Mouse (Mus musculus) left cerebral cortex, adult 6 months (tissue): ENCODE data around the gene Obox3. TPM values are rescaled to one million over a fixed set of nuclear protein-coding genes. Genes with fewer than 3 reads are reported as not detected.

Experiments used
- long read RNA-seq, 2 experiments: library from polyadenylated mRNA; unstranded; transcript quantifications; one replicate each; pipeline ENCODE4 v2.0.0; 2019 to 2020
- polyA plus RNA-seq: library from polyadenylated mRNA; unstranded; fragments of <200 nt; fragmentation: Nextera tagmentation; gene quantifications from 2 replicates; pipeline ENCODE4 v1.2.3, GENCODE M21; 2021

Obox3 gene
- not detected in 2 replicates for polyA plus RNA-seq
- long read RNA-seq, experiment 1: 0 reads
- long read RNA-seq, experiment 2: 0 reads

DNA sequence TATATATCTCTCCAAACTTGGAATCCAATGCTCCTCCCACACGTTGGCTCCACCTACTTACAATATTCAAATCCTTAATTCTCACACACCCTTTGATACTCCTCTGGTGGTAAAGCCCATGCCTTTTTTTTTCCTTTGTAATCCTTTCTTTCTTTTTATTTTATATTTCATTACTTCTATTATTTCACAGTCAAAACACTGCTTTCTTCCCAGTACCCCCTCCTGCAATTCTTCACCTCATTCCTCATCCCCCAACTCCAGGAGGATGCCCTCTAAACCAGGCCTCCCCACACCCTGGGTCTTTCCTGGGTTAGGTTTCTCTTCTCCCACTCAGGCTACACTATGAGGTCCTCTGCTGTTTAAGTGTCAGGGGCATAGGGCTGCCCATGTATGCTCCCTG lies at the start of gene Obox3:
Gene Obox3 (minus strand): TSS at position 101 of the 400 bp plus-strand sequence.

Other genes with a start within 250 kb of the Obox3 start
- not detected in 2 replicates for gene Obox5, start 110.2 kb upstream of the Obox3 start, polyA plus RNA-seq
- gene Obox6, start 199.8 kb upstream of the Obox3 start, polyA plus RNA-seq: not detected in 2 replicates
- not detected in 2 replicates for gene Crx, start 240.1 kb upstream of the Obox3 start, polyA plus RNA-seq
- gene Crxos, start 242.7 kb upstream of the Obox3 start, polyA plus RNA-seq: not detected in 2 replicates